Mouse (Mus musculus) kidney, adult 9 months (tissue): Measurements from ENCODE around the gene Olfr726.
A peak's percentile ranks its signal among the peaks of the same experiment; 100 is the strongest.

Source experiments
- DNase-seq: peaks from one replicate; pipeline ENCODE4 v3.0.0; 2022

The Olfr726 gene

GRCm38 (mm10) chr14:50090853-50091252 is at the start of gene Olfr726:
Olfr726 (minus strand) TSS chr14:50090953.
- peak; percentile 2 for DNase-seq

DNA sequence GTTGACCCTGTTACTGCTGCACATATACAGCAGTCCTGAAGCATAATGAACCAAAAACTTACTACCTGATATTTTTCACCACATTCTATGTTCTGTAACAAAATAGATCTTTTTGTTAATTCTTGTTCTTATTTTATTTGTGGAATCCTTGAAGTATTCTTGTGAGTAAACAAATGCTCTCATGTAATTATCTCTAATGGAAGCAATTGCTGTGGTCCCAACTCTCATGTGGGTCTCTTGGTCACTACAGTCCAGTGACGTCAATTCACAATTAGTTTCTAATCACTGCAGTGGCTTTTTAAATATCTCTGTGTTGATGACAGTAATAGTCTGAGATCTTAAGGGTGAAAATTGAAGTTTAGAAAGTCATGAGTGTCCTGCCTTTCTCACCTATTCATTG is 32.1 kb upstream of the Olfr726 start, which contains the start of gene Olfr727:
Olfr727 (plus strand) TSS at position 301 of the 400 bp plus-strand sequence.
- DNase-seq, result no peak

GRCm38 (mm10) chr14:50062733-50063104 is 28.0 kb downstream of the Olfr726 start:
- no peak for DNase-seq

GRCm38 (mm10) chr14:50061955-50062732 is 28.6 kb downstream of the Olfr726 start:
- peak; percentile 66 for DNase-seq

DNA sequence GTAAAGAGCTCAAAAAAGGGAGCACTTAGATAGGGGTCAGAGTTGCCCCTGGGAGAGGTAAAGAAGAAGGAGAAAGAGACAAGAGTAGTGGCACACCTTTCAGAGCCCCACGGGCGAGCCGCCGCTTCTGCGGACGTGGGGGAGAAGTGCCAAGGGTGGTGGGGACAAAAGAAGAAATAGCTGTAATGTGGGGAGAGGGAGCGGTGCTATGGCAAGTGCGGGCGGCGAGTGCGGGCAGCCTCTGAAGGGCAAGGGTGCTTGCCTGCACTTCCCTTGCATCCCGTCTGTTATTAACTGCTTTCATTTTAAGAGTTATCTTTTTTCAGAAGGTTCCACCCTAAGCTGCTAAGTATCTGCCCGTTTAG is 29.2 kb downstream of the Olfr726 start:
- DNase-seq, result no peak

GRCm38 (mm10) chr14:50061179-50061578 is 29.6 kb downstream of the Olfr726 start:
- DNase-seq, result no peak

GRCm38 (mm10) chr14:50040275-50040674 is 50.5 kb downstream of the Olfr726 start, which contains the start of gene Olfr725:
Olfr725 (minus strand) TSS chr14:50040375.
- no peak for DNase-seq
